Mouse (Mus musculus) forebrain, postnatal 0 days (tissue): ENCODE measurements around the gene Nle1. TPM values are rescaled to one million over a fixed set of nuclear protein-coding genes. Genes with fewer than 3 reads are reported as not detected.
"Not testable (repeated sequence)": the region's sequence is repeated elsewhere in the genome, so short reads cannot be mapped to it uniquely, and the experiment has no call there.

Experiments
- ATAC-seq: fragments of 200-750 bp; cut with Nextera tagmentation; 2 replicates; pipeline ENCODE4 v1.8.0; 2017; ENCODE audit warnings: mild to moderate bottlenecking, moderate library complexity
- DNase-seq: peaks from one replicate; pipeline ENCODE4 v3.0.0-alpha.2; 2015
- H3K27ac ChIP-seq: fragments of 300-500 bp; sonication (generic); 2 replicates; pipeline ENCODE4 v1.5.1; 2014; ENCODE audit warnings: low read depth, mild to moderate bottlenecking, antibody characterized with exemption, low read length, moderate library complexity, mixed read lengths
- H3K27me3 ChIP-seq: fragments of 300-500 bp; sonication (generic); 2 replicates; pipeline ENCODE4 v1.6.1; 2014; ENCODE audit warnings: mild to moderate bottlenecking, low read length, mixed read lengths; ENCODE audit not compliant: insufficient read depth
- H3K36me3 ChIP-seq: fragments of 300-500 bp; sonication (generic); 2 replicates; pipeline ENCODE4 v1.6.1; 2014; ENCODE audit warnings: mild to moderate bottlenecking, moderate library complexity; ENCODE audit not compliant: insufficient read depth
- H3K4me1 ChIP-seq: fragments of 300-500 bp; sonication (generic); 2 replicates; pipeline ENCODE4 v1.6.1; 2014; ENCODE audit warnings: antibody characterized with exemption; ENCODE audit not compliant: insufficient read depth
- H3K4me2 ChIP-seq: fragments of 300-500 bp; sonication (generic); 2 replicates; pipeline ENCODE4 v1.6.1; 2014; ENCODE audit warnings: low read depth, mild to moderate bottlenecking, moderate library complexity
- H3K4me3 ChIP-seq: fragments of 300-500 bp; sonication (generic); 2 replicates; pipeline ENCODE4 v1.5.1; 2014; ENCODE audit warnings: low read depth, low read length, mixed read lengths
- H3K9ac ChIP-seq: fragments of 300-500 bp; sonication (generic); 2 replicates; pipeline ENCODE4 v1.6.1; 2014; ENCODE audit warnings: mild to moderate bottlenecking
- H3K9me3 ChIP-seq: fragments of 300-500 bp; sonication (generic); 2 replicates; pipeline ENCODE4 v1.6.1; 2016; ENCODE audit warnings: low read length
- CTCF ChIP-seq: sonication (generic); IDR thresholded peaks from 2 replicates; pipeline ENCODE4 v1.5.1; 2016; ENCODE audit warnings: antibody characterized with exemption, control low read depth, low read depth
- WGBS: fragments of 180-500 bp; shearing (Covaris S2); extraction: QIAGEN DNeasy Blood & Tissue Kit; methylation state at CpG from one replicate; pipeline ENCODE4 v1.1.7; 2014; 5-methylcytosine and 5-hydroxymethylcytosine counted together
- polyA plus RNA-seq: library from polyadenylated mRNA; unstranded; fragments of >200 nt; fragmentation: Nextera tagmentation; extraction: Ambion mirVana; gene quantifications from 2 replicates; pipeline ENCODE4 v1.2.1, GENCODE M21; 2015
- total RNA-seq: library from RNA; depleted of rRNA; stranded (reverse); fragments of >200 nt; gene quantifications from 2 replicates; pipeline ENCODE4 v1.2.3, GENCODE M21; 2014

Nle1 gene
- total and polyA plus RNA-seq, 2 experiments from 2014 or later: 26.4 to 34.9 TPM

DNA sequence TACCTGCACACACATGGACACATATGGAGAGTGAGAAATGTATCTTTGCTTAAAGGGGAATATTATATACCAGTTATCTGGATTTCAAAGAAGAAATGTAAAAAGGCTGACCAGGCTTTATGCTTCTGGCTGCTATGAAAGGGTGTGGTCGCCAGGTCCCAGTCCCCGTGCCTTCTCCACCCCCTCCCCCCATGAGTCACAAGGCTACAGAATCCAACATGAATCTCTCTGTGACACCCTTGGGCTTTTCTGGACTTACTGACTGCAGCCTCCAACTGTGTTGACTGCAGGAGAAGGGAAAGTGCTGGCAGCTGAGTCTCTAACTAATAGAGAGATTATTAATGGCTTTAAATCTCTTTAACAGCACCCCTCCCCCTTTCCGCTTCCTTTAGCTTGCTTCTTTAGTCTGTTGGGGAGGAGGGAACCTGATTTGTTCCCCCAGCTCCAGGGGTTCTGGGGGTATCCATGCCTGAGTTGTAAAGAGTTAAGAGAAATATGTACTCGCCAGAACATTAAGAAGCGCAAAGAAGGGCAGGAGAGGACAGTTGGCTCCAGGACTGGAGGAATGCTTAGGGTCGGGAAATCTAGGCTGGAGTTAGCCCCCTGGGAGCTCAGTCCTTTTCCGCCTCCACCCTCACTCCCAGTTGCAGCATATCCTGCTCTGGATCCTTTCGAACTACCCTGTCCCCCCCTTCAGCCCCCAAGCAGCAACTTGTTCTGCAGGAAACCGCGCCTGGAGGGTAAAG lies 42.7 kb upstream of the Nle1 start, which contains the start of gene Slfn5:
Gene Slfn5 (plus strand): TSS at position 614 of the 746 bp plus-strand sequence.
- Histone ChIP-seq H3K27ac (no peak within 1 kb of the TSS), H3K4me1 (no peaks in the 10 kb centered on the region), H3K4me3 (peak within 1 kb of the TSS; percentile 14; the same call in 1 of the 2 replicates), H3K9me3 (no peaks in the 10 kb centered on the region), H3K36me3 (no peaks in the 10 kb centered on the region), H3K27me3 (peaks cover 32% of the 10 kb centered on the region), H3K9ac (no peak within 1 kb of the TSS), H3K4me2 (peak within 1 kb of the TSS; percentile 13; the same call in 1 of the 2 replicates)
- 18% methylated on average over 10 of the region's 10 CpGs for WGBS
- no peak for TF ChIP-seq CTCF
- DNase-seq (no peak), ATAC-seq (no peak)

DNA sequence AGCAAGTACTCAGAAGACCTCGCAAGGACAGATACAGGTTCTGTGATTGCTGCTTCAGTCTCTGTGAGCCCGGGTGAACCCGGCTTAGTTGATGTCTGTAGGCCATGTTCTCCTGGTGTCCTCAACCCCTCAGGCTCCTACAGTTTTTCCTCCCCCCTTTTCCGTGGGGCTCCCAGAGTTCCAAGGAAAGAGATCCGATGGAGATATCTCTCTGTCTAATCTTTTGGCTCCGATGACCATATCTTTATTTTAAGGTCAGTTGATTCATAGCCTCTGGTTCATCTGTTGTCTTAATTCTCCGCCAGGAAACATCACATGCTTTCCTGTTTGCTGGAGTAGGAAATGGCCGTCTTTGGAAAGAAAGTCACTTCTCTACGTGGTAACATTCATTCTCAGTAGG lies 40.8 kb upstream of the Nle1 start:
- DNase-seq (no peak), ATAC-seq (no peak)
- WGBS: 83% methylated on average over 9 of the region's 9 CpGs
- Histone ChIP-seq H3K4me1 (no peaks in the 10 kb centered on the region), H3K27me3 (peaks cover 30% of the 10 kb centered on the region), H3K4me3 (no peak overlapping the region), H3K9ac (no peak overlapping the region), H3K36me3 (no peaks in the 10 kb centered on the region), H3K9me3 (no peaks in the 10 kb centered on the region), H3K27ac (no peak overlapping the region), H3K4me2 (no peak overlapping the region)
- TF ChIP-seq CTCF: no peak

GRCm38 (mm10) chr11:82947457-82947856 lies 39.2 kb upstream of the Nle1 start:
- no peak for TF ChIP-seq CTCF

GRCm38 (mm10) chr11:82945636-82946035 lies 37.4 kb upstream of the Nle1 start:
- H3K4me3 ChIP-seq: no peak overlapping the region
- no peak overlapping the region for H3K4me2 ChIP-seq
- 70% methylated on average over 2 of the region's 2 CpGs for WGBS
- peaks cover 7% of the 10 kb centered on the region for H3K27me3 ChIP-seq
- no peaks in the 10 kb centered on the region for H3K36me3 ChIP-seq
- ATAC-seq (no peak), DNase-seq (no peak)
- no peak overlapping the region for H3K27ac ChIP-seq
- H3K4me1 ChIP-seq: no peaks in the 10 kb centered on the region
- TF ChIP-seq CTCF: no peak
- H3K9me3 ChIP-seq: no peaks in the 10 kb centered on the region
- no peak overlapping the region for H3K9ac ChIP-seq

More at GRCm38 (mm10) chr11:82947457-82947856, 39.2 kb upstream of the Nle1 start:
- no peak overlapping the region for H3K4me3 ChIP-seq
- H3K4me1 ChIP-seq: no peaks in the 10 kb centered on the region
- H3K9me3 ChIP-seq: no peaks in the 10 kb centered on the region
- H3K36me3 ChIP-seq: no peaks in the 10 kb centered on the region
- H3K27ac ChIP-seq: no peak overlapping the region
- no peak overlapping the region for H3K9ac ChIP-seq
- no peak for DNase-seq
- no peak overlapping the region for H3K4me2 ChIP-seq
- 46% methylated on average over 4 of the region's 4 CpGs for whole genome bisulfite sequencing
- H3K27me3 ChIP-seq: peaks cover 20% of the 10 kb centered on the region
- no peak for ATAC-seq

DNA sequence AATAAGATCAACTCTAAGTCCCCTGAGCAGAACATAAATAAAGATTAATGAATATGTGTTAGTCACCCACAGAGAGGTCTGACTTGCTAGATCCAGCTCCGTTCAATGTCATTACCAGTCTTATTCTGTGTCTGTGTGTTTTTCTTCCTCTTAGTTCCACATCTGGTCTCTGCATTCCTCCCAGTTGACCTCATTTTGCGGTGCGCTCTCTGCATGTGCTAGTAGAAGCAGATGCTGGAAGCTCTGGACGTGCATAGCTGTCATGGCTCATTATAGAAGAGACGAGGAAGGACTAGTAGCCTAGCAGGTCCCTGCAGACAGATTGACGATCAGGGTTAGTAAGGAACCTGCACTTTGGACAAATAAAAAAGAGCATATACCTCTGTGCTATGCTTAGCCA lies 35.1 kb upstream of the Nle1 start:
- H3K36me3 ChIP-seq: no peaks in the 10 kb centered on the region
- H3K27ac ChIP-seq: no peak overlapping the region
- H3K9ac ChIP-seq: no peak overlapping the region
- no peaks in the 10 kb centered on the region for H3K27me3 ChIP-seq
- 77% methylated on average over 6 of the region's 6 CpGs for WGBS
- H3K4me1 ChIP-seq: no peaks in the 10 kb centered on the region
- DNase-seq: no peak
- no peak overlapping the region for H3K4me2 ChIP-seq
- ATAC-seq: no peak
- no peak for TF ChIP-seq CTCF
- H3K9me3 ChIP-seq: no peaks in the 10 kb centered on the region
- no peak overlapping the region for H3K4me3 ChIP-seq

DNA sequence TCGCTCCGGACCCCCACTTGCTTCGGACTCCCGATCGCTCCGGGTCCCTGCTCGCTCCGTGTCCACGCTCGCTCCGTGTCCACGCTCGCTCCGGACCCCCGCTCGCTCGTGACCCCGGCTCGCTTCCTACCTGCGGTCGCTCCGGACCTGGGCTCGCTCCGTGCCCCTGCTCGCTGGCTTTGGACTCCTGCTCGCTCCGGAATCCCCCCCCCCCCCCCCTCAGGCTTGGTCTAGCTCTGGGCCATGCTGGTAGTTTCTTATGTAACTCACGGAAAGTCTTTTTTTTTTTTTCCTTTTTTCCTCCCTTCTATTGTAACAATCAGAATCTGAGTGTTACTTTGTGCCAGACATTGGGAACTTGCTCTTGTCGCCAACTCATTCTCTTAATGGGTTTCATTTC lies 25.0 kb upstream of the Nle1 start:
- Histone ChIP-seq H3K36me3 (no peaks in the 10 kb centered on the region), H3K4me3 (peak overlapping the region; percentile 46), H3K27me3 (peaks cover 38% of the 10 kb centered on the region), H3K9ac (no peak overlapping the region), H3K4me2 (peak overlapping the region; percentile 98), H3K9me3 (no peaks in the 10 kb centered on the region), H3K27ac (no peak overlapping the region), H3K4me1 (no peaks in the 10 kb centered on the region)
- no peak for TF ChIP-seq CTCF
- no peak for ATAC-seq
- no peak for DNase-seq
- WGBS: under 1% methylated on average over 28 of the region's 29 CpGs

GRCm38 (mm10) chr11:82931671-82932450 lies 23.6 kb upstream of the Nle1 start:
- H3K27me3 ChIP-seq: peaks cover 38% of the 10 kb centered on the region

GRCm38 (mm10) chr11:82931161-82931560 lies 22.9 kb upstream of the Nle1 start:
- WGBS: 3% methylated on average over 53 of the region's 63 CpGs
- not testable (repeated sequence) for H3K9me3 ChIP-seq, ATAC-seq, H3K36me3 ChIP-seq, H3K4me1 ChIP-seq, H3K27ac ChIP-seq
- peak; percentile 28 for DNase-seq
- Histone ChIP-seq H3K4me2 (peak overlapping the region; percentile 98), H3K4me3 (peak overlapping the region; percentile 46), H3K27me3 (peaks cover 37% of the 10 kb centered on the region), H3K9ac (peak overlapping the region; percentile 43)

More at GRCm38 (mm10) chr11:82931671-82932450, 23.6 kb upstream of the Nle1 start:
- not testable (repeated sequence) for H3K36me3 ChIP-seq, ATAC-seq, H3K9me3 ChIP-seq, H3K27ac ChIP-seq, H3K4me1 ChIP-seq
- Histone ChIP-seq H3K9ac (peak overlapping the region; percentile 43), H3K4me2 (peak overlapping the region; percentile 98), H3K4me3 (peak overlapping the region; percentile 46)
- peak; percentile 48 for DNase-seq
- WGBS: 1% methylated on average over 113 of the region's 119 CpGs

DNA sequence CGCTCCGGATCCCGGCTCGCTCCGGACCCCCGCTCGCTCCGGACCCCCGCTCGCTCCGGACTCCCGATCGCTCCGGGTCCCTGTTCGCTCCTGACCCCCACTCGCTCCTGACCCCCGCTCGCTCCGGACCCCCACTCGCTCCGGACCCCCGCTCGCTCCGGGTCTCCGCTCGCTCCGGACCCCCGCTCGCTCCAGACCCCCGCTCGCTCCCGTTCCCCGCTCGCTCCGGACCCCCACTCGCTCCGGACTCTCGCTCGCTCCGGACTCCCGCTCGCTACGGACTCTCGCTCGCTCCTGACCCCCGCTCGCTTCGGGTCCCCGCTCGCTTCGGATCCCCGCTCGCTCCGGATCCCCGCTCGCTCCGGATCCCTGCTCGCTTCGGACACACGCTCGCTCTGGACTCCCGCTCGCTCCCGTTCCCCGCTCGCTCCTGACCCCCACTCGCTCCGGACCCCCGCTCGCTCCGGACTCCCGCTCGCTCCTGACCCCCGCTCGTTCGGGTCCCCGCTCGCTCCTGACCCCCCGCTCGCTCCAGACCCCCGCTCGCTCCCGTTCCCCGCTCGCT lies 22.3 kb upstream of the Nle1 start:
- peak overlapping the region; percentile 98 for H3K4me2 ChIP-seq
- WGBS: 2% methylated on average over 74 of the region's 85 CpGs
- not testable (repeated sequence) for H3K9me3 ChIP-seq, H3K27ac ChIP-seq, ATAC-seq, H3K4me1 ChIP-seq, H3K9ac ChIP-seq, H3K36me3 ChIP-seq
- DNase-seq: peak; percentile 14
- H3K4me3 ChIP-seq: peak overlapping the region; percentile 46
- H3K27me3 ChIP-seq: peaks cover 31% of the 10 kb centered on the region
